Mouse (Mus musculus) forebrain, embryonic 13.5 days (tissue): Measurements from ENCODE around the gene Hs3st2. TPM values are rescaled to one million over a fixed set of nuclear protein-coding genes. Genes with fewer than 3 reads are reported as not detected.

Experiments
- ATAC-seq: fragments of 200-750 bp; cut with Nextera tagmentation; 2 replicates; pipeline ENCODE4 v1.8.0; 2017
- H3K27ac ChIP-seq: fragments of 300-500 bp; sonication (generic); 2 replicates; pipeline ENCODE4 v1.5.1; 2015; ENCODE audit warnings: inconsistent platforms, mild to moderate bottlenecking, moderate library complexity
- H3K27me3 ChIP-seq: fragments of 300-500 bp; sonication (generic); 2 replicates; pipeline ENCODE4 v1.6.1; 2015; ENCODE audit warnings: mild to moderate bottlenecking, inconsistent platforms
- H3K36me3 ChIP-seq: fragments of 300-500 bp; sonication (generic); 2 replicates; pipeline ENCODE4 v1.6.1; 2015; ENCODE audit warnings: mild to moderate bottlenecking, inconsistent platforms; ENCODE audit not compliant: poor library complexity, severe bottlenecking
- H3K4me1 ChIP-seq: fragments of 300-500 bp; sonication (generic); 2 replicates; pipeline ENCODE4 v1.6.1; 2015; ENCODE audit warnings: inconsistent platforms
- H3K4me2 ChIP-seq: fragments of 300-500 bp; sonication (generic); 2 replicates; pipeline ENCODE4 v1.6.1; 2015; ENCODE audit warnings: inconsistent platforms, mild to moderate bottlenecking, moderate library complexity
- H3K4me3 ChIP-seq: fragments of 300-500 bp; sonication (generic); 2 replicates; pipeline ENCODE4 v1.5.1; 2015; ENCODE audit warnings: mild to moderate bottlenecking, inconsistent platforms
- H3K9ac ChIP-seq: fragments of 300-500 bp; sonication (generic); 2 replicates; pipeline ENCODE4 v1.6.1; 2015; ENCODE audit warnings: mild to moderate bottlenecking, inconsistent platforms
- H3K9me3 ChIP-seq: fragments of 300-500 bp; sonication (generic); replicated peaks from 2 replicates; pipeline ENCODE4 v1.6.1; 2016; ENCODE audit warnings: inconsistent platforms
- WGBS: fragments of 180-500 bp; shearing (Covaris S2); methylation state at CpG from one replicate; pipeline ENCODE4 v1.1.7; 2015; 5-methylcytosine and 5-hydroxymethylcytosine counted together
- polyA plus RNA-seq: library from polyadenylated mRNA; unstranded; fragments of >200 nt; fragmentation: Nextera tagmentation; extraction: Ambion mirVana; gene quantifications from 2 replicates; pipeline ENCODE4 v1.2.1, GENCODE M21; 2015

Hs3st2 gene
- polyA plus RNA-seq, 1 experiment from 2014 or later = 3.0 TPM

DNA sequence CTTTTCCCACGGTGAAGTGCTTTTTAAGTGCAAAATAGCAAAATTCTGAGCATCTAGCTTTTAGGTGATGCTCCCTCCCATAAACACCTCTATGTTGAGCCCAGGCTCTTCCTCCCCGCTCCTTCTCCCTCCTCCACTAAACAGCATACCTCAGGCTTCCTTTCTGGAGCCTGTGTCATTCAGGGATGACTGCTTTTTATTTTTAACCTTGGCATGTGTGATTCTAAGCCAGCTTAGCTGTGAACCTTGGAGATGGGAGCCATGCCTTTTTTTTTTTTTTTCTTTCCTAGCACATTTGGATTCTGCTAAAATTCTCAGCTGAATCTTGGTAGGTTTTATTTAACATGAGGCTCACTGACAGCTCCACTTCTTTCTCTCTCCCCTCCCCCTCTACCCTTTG lies 3.2 kb downstream of the Hs3st2 start:
- no peak overlapping the region for H3K4me2 ChIP-seq
- H3K36me3 ChIP-seq = no peaks in the 10 kb centered on the region
- H3K9ac ChIP-seq = no peak overlapping the region
- H3K9me3 ChIP-seq = no peaks in the 10 kb centered on the region
- ATAC-seq = no peak
- H3K27ac ChIP-seq = no peak overlapping the region
- WGBS = 89% methylated on average over 2 of the region's 2 CpGs
- peaks cover 21% of the 10 kb centered on the region for H3K4me1 ChIP-seq
- no peak overlapping the region for H3K4me3 ChIP-seq
- H3K27me3 ChIP-seq = peaks cover 71% of the 10 kb centered on the region

GRCm38 (mm10) chr7:121410716-121411506 lies 19.3 kb downstream of the Hs3st2 start:
- no peak overlapping the region for H3K27ac ChIP-seq
- no peaks in the 10 kb centered on the region for H3K36me3 ChIP-seq
- H3K27me3 ChIP-seq = no peaks in the 10 kb centered on the region
- no peak overlapping the region for H3K4me2 ChIP-seq
- no peak overlapping the region for H3K9ac ChIP-seq
- WGBS = 84% methylated on average over 11 of the region's 11 CpGs
- no peaks in the 10 kb centered on the region for H3K4me1 ChIP-seq
- no peak overlapping the region for H3K4me3 ChIP-seq
- H3K9me3 ChIP-seq = no peaks in the 10 kb centered on the region
- ATAC-seq = peak; percentile 33; the same call in 1 of the 2 replicates

GRCm38 (mm10) chr7:121411507-121411898 lies 19.8 kb downstream of the Hs3st2 start:
- peak; percentile 21; the same call in 1 of the 2 replicates for ATAC-seq
- Histone ChIP-seq H3K9me3 (no peaks in the 10 kb centered on the region), H3K27me3 (no peaks in the 10 kb centered on the region), H3K4me2 (no peak overlapping the region), H3K36me3 (no peaks in the 10 kb centered on the region), H3K27ac (no peak overlapping the region), H3K4me3 (no peak overlapping the region), H3K4me1 (no peaks in the 10 kb centered on the region), H3K9ac (no peak overlapping the region)
- WGBS = 82% methylated on average over 7 of the region's 7 CpGs

DNA sequence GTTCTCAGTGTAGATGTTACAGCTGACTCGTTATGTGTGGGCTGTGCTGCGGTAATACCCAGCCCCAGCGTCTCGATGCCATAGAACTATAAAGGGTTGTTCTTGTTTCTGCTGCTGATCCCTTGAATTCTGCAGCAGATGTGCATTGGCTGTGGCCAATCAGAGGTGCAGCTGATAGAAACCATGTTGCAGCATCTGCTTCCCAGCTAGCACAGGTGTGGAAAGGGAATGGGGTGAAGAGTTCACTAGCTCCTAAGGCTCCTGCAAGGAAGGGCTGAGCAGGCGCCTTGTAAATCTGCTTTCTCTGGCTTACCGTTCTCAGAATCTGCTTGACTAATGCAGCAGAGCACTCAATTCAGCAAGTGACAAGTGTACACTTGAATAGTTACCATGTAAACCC lies 45.2 kb downstream of the Hs3st2 start:
- H3K9ac ChIP-seq = no peak overlapping the region
- WGBS = 63% methylated on average over 6 of the region's 6 CpGs
- H3K4me2 ChIP-seq = no peak overlapping the region
- no peaks in the 10 kb centered on the region for H3K36me3 ChIP-seq
- no peaks in the 10 kb centered on the region for H3K9me3 ChIP-seq
- no peaks in the 10 kb centered on the region for H3K27me3 ChIP-seq
- H3K27ac ChIP-seq = no peak overlapping the region
- H3K4me1 ChIP-seq = no peaks in the 10 kb centered on the region
- no peak for ATAC-seq
- H3K4me3 ChIP-seq = no peak overlapping the region

DNA sequence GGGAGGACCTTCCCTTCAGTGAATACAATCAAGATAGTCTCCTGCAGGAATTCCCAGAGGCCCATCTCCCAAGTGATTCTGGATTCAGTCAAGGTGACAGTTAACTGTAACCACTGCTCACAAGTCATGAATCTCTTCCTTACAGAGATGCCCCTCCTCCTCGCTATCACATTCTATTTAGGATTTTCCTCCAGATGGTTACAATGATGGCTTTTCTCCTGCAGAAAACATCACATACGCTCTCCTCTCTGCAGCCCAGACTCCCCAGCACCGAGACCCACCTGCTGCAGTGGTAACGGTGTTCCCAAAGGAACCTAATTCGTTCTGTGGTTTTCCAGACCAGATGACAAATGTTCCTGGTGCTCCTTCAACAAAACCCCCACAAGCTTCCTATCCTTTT lies 49.5 kb downstream of the Hs3st2 start:
- Histone ChIP-seq H3K9me3 (no peaks in the 10 kb centered on the region), H3K4me1 (no peaks in the 10 kb centered on the region), H3K27ac (no peak overlapping the region), H3K4me3 (no peak overlapping the region), H3K9ac (no peak overlapping the region), H3K27me3 (no peaks in the 10 kb centered on the region), H3K4me2 (no peak overlapping the region), H3K36me3 (no peaks in the 10 kb centered on the region)
- ATAC-seq = no peak
- WGBS = 84% methylated on average over 5 of the region's 5 CpGs

- Histone ChIP-seq H3K27ac (no peak overlapping the region), H3K4me1 (no peaks in the 10 kb centered on the region), H3K4me3 (no peak overlapping the region), H3K36me3 (no peaks in the 10 kb centered on the region), H3K27me3 (no peaks in the 10 kb centered on the region), H3K4me2 (no peak overlapping the region), H3K9ac (no peak overlapping the region), H3K9me3 (no peaks in the 10 kb centered on the region)
- WGBS = 74% methylated on average over 7 of the region's 7 CpGs
- no peak for ATAC-seq
These were observed 52.7 kb downstream of the Hs3st2 start for GRCm38 (mm10) chr7:121444336-121444735.

GRCm38 (mm10) chr7:121446281-121446680 lies 54.6 kb downstream of the Hs3st2 start:
- Histone ChIP-seq H3K27me3 (no peaks in the 10 kb centered on the region), H3K4me2 (no peak overlapping the region), H3K4me1 (peaks cover 9% of the 10 kb centered on the region), H3K4me3 (no peak overlapping the region), H3K9me3 (no peaks in the 10 kb centered on the region), H3K36me3 (no peaks in the 10 kb centered on the region), H3K9ac (no peak overlapping the region), H3K27ac (no peak overlapping the region)
- ATAC-seq = no peak
- WGBS = 87% methylated on average over 4 of the region's 4 CpGs

DNA sequence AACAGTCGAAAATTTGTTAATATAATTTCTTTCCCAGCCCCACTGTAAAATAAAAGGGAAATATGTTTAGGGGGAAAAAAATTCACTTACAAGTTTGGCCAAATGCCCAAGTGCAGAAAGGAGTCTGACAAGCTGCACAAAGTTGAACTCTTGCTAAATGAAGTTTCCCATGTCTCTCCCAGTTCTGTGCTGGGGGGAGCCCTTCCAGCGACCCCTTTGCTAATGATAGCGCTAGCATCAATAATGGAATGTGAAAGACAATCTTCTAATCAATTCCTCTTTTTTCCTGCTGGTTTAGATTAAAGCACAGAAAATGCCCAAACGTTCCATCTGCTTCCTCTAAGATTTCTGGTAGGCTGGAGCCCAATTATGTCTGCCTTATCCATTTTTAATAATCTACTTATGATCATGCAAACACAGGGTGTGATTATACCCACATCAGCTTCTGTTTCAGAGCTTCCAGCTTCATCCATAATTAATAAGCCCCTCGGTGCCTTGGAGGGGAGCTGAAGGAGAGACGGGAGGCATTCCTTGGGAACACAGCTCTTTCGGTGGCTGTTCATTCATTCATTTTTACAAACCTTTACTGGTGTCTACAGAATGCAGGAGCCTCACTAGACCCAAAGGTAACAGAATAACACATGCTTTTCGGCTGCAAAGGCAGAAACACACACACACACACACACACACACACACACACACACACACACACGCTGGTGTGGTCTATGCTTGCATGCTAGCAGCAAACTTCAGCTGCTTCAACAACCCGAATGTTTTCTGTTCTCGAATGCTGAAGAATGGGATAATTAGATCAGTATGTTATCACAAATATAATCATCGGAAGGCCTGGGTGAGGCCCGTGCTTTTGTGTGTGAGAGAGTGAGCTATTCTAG lies 59.5 kb downstream of the Hs3st2 start:
- peaks cover 17% of the 10 kb centered on the region for H3K4me1 ChIP-seq
- no peak overlapping the region; the same call in 1 of the 2 replicates for H3K4me2 ChIP-seq
- no peaks in the 10 kb centered on the region for H3K9me3 ChIP-seq
- H3K9ac ChIP-seq = no peak overlapping the region
- peak overlapping the region; percentile 10; the same call in 1 of the 2 replicates for H3K27ac ChIP-seq
- no peaks in the 10 kb centered on the region for H3K27me3 ChIP-seq
- no peak overlapping the region for H3K4me3 ChIP-seq
- 38% methylated on average over 13 of the region's 13 CpGs for WGBS
- peak; percentile 81; the same call in 1 of the 2 replicates for ATAC-seq
- no peaks in the 10 kb centered on the region for H3K36me3 ChIP-seq

- Histone ChIP-seq H3K27ac (no peak overlapping the region), H3K36me3 (no peaks in the 10 kb centered on the region), H3K4me2 (no peak overlapping the region), H3K9ac (no peak overlapping the region), H3K4me1 (peaks cover 3% of the 10 kb centered on the region; the same call in 1 of the 2 replicates), H3K4me3 (no peak overlapping the region), H3K27me3 (no peaks in the 10 kb centered on the region), H3K9me3 (no peaks in the 10 kb centered on the region)
- ATAC-seq = no peak
- WGBS = 75% methylated on average over 1 of the region's 1 CpGs
These were observed 65.1 kb downstream of the Hs3st2 start for GRCm38 (mm10) chr7:121456716-121457115.

DNA sequence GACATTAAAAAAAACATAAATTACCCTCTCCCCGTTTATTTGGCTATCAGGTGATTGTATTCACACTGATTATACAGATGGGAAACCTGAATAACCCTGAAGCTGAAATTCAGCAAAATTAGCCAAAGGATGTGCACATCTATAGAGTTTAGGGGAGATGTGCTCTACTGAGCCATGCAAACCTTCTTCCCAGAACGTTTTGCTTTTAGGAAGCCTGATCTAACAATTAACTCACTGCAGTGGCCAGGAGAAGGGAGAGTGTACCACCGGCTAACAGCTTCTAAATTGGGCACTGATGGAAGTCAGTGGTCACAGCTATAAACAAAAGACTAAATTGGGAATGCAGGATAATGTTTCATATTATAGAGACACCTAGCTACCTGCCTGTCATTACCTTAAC lies 66.4 kb downstream of the Hs3st2 start:
- H3K9ac ChIP-seq = no peak overlapping the region
- 59% methylated on average over 3 of the region's 3 CpGs for WGBS
- H3K4me3 ChIP-seq = no peak overlapping the region
- H3K36me3 ChIP-seq = no peaks in the 10 kb centered on the region
- no peak for ATAC-seq
- no peaks in the 10 kb centered on the region for H3K9me3 ChIP-seq
- H3K4me1 ChIP-seq = no peaks in the 10 kb centered on the region
- no peaks in the 10 kb centered on the region for H3K27me3 ChIP-seq
- H3K27ac ChIP-seq = no peak overlapping the region
- no peak overlapping the region for H3K4me2 ChIP-seq

- no peaks in the 10 kb centered on the region for H3K27me3 ChIP-seq
- no peak overlapping the region for H3K27ac ChIP-seq
- WGBS = 81% methylated on average over 6 of the region's 6 CpGs
These were observed 69.0 kb downstream of the Hs3st2 start for GRCm38 (mm10) chr7:121460626-121461025.

DNA sequence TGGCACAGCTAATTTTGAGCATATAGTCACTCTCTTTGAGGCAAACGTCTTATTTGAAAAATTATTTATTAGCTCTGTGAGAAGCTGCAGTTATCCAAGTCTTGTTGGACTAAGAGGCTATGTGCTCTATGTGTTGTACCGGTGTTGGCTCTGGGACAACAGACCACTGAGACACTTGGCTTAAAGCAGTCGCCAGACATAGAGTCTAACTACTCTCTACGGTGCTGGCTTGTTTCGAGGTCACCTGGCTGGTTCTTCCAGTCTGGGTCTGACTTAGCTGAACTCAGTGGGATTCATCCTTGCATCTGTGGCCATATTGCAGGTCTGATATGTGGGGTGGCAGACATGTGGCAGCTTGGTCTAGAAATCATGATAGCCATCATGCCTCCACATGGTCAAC lies 72.8 kb downstream of the Hs3st2 start:
- Histone ChIP-seq H3K4me2 (no peak overlapping the region), H3K27ac (no peak overlapping the region), H3K9me3 (no peaks in the 10 kb centered on the region), H3K27me3 (no peaks in the 10 kb centered on the region), H3K4me1 (no peaks in the 10 kb centered on the region), H3K36me3 (no peaks in the 10 kb centered on the region), H3K9ac (no peak overlapping the region), H3K4me3 (no peak overlapping the region)
- WGBS = 92% methylated on average over 5 of the region's 5 CpGs
- no peak for ATAC-seq

More at GRCm38 (mm10) chr7:121460626-121461025, 69.0 kb downstream of the Hs3st2 start:
- Histone ChIP-seq H3K4me3 (no peak overlapping the region), H3K36me3 (no peaks in the 10 kb centered on the region), H3K9ac (no peak overlapping the region), H3K9me3 (no peaks in the 10 kb centered on the region), H3K4me1 (no peaks in the 10 kb centered on the region), H3K4me2 (no peak overlapping the region)
- ATAC-seq = no peak
